Mouse (Mus musculus) ovary, adult 2 months (tissue): ENCODE data around the gene Nr1i3. TPM values are rescaled to one million over a fixed set of nuclear protein-coding genes. Genes with fewer than 3 reads are reported as not detected.

ENCODE experiments used
- polyA plus RNA-seq: library from polyadenylated mRNA; depleted of rRNA; stranded (reverse); fragments of >200 nt; gene quantifications from 2 replicates; pipeline ENCODE4 v1.2.3, GENCODE M21; 2012; rRNA removed

Gene Nr1i3
- polyA plus RNA-seq, result 0.12 and 0.35 TPM in 2 replicates

GRCm38 (mm10) chr1:171213801-171214496 lies at the start of gene Nr1i3:
TSS of gene Nr1i3 (plus strand) at chr1:171213970.

GRCm38 (mm10) chr1:171195887-171196397 lies 17.8 kb upstream of the Nr1i3 start, which contains the start of gene Pcp4l1:
TSS of gene Pcp4l1 (minus strand) at chr1:171196268.

GRCm38 (mm10) chr1:171222238-171223155 lies 8.7 kb downstream of the Nr1i3 start, which contains the start of gene Tomm40l:
TSS of gene Tomm40l (minus strand) at chr1:171222514.

GRCm38 (mm10) chr1:171224857-171225256 lies 11.1 kb downstream of the Nr1i3 start, which contains the start of gene Apoa2:
TSS of gene Apoa2 (plus strand) at chr1:171225054.

GRCm38 (mm10) chr1:171234126-171234525 lies 20.4 kb downstream of the Nr1i3 start, which contains the start of gene Fcer1g:
TSS of gene Fcer1g (minus strand) at chr1:171234365.

GRCm38 (mm10) chr1:171249913-171250600 lies 36.3 kb downstream of the Nr1i3 start, which contains the start of gene Adamts4:
TSS of gene Adamts4 (plus strand) at chr1:171250421.

GRCm38 (mm10) chr1:171250680-171251593 lies 37.2 kb downstream of the Nr1i3 start, which contains the start of gene Ndufs2:
TSS of gene Ndufs2 (minus strand) at chr1:171251388.

GRCm38 (mm10) chr1:171269848-171270572 lies 56.2 kb downstream of the Nr1i3 start, which contains the start of gene B4galt3:
TSS of gene B4galt3 (plus strand) at chr1:171270328.

Other genes with a start within 250 kb of the Nr1i3 start
- 11.5 and 15.1 TPM in 2 replicates for gene Fcgr2b, start 237.4 kb upstream of the Nr1i3 start, polyA plus RNA-seq
- gene Fcgr4, start 195.1 kb upstream of the Nr1i3 start, polyA plus RNA-seq, result 1.6 and 2.6 TPM in 2 replicates
- gene Fcgr3, start 149.0 kb upstream of the Nr1i3 start, polyA plus RNA-seq, result 6.7 and 12.5 TPM in 2 replicates
- 22.2 and 34.8 TPM in 2 replicates for gene Cfap126, start 100.1 kb upstream of the Nr1i3 start, polyA plus RNA-seq
- gene Sdhc, start 63.4 kb upstream of the Nr1i3 start, polyA plus RNA-seq, result 122 and 172 TPM in 2 replicates
- gene Mpz, start 63.3 kb upstream of the Nr1i3 start, polyA plus RNA-seq, result 0.94 and 1.6 TPM in 2 replicates
- 46.5 and 111 TPM in 2 replicates for gene Pcp4l1, start 17.7 kb upstream of the Nr1i3 start, polyA plus RNA-seq
- gene Tomm40l, start 8.5 kb downstream of the Nr1i3 start, polyA plus RNA-seq, result 29.2 and 35.2 TPM in 2 replicates
- gene Apoa2, start 11.1 kb downstream of the Nr1i3 start, polyA plus RNA-seq, result 3.0 and 21.2 TPM in 2 replicates
- gene Fcer1g, start 20.4 kb downstream of the Nr1i3 start, polyA plus RNA-seq, result 66.5 and 67.8 TPM in 2 replicates
- 24.2 and 26.9 TPM in 2 replicates for gene Adamts4, start 36.5 kb downstream of the Nr1i3 start, polyA plus RNA-seq
- gene Ndufs2, start 37.4 kb downstream of the Nr1i3 start, polyA plus RNA-seq, result 116 and 119 TPM in 2 replicates
- gene B4galt3, start 56.4 kb downstream of the Nr1i3 start, polyA plus RNA-seq, result 90.9 and 109 TPM in 2 replicates
- 65.2 and 73.2 TPM in 2 replicates for gene Ppox, start 67.2 kb downstream of the Nr1i3 start, polyA plus RNA-seq
- 70.8 and 77.9 TPM in 2 replicates for gene Usp21, start 74.0 kb downstream of the Nr1i3 start, polyA plus RNA-seq
- gene Ufc1, start 81.1 kb downstream of the Nr1i3 start, polyA plus RNA-seq, result 12.1 and 13.5 TPM in 2 replicates
- gene Dedd, start 115.2 kb downstream of the Nr1i3 start, polyA plus RNA-seq, result 41.8 and 54.8 TPM in 2 replicates
- gene Nit1, start 131.7 kb downstream of the Nr1i3 start, polyA plus RNA-seq, result 46.4 and 55.9 TPM in 2 replicates
- 7.0 and 13.1 TPM in 2 replicates for gene Pfdn2, start 131.7 kb downstream of the Nr1i3 start, polyA plus RNA-seq
- gene Klhdc9, start 146.8 kb downstream of the Nr1i3 start, polyA plus RNA-seq, result 4.5 and 5.9 TPM in 2 replicates
- 4.7 and 5.7 TPM in 2 replicates for gene Nectin4, start 156.1 kb downstream of the Nr1i3 start, polyA plus RNA-seq
- gene Arhgap30, start 175.0 kb downstream of the Nr1i3 start, polyA plus RNA-seq, result 2.8 TPM in 2 replicates
- gene Usf1, start 197.3 kb downstream of the Nr1i3 start, polyA plus RNA-seq, result 142 and 162 TPM in 2 replicates
- 0.76 and 1.2 TPM in 2 replicates for gene Tstd1, start 204.9 kb downstream of the Nr1i3 start, polyA plus RNA-seq
- 63.7 and 67.6 TPM in 2 replicates for gene F11r, start 223.6 kb downstream of the Nr1i3 start, polyA plus RNA-seq